Mouse (Mus musculus): ENCODE measurements around the gene Batf2.
A peak's percentile ranks its signal among the peaks of the same experiment; 100 is the strongest.
"Not testable (repeated sequence)": the region's sequence is repeated elsewhere in the genome, so short reads cannot be mapped to it uniquely, and the experiment has no call there.

The Batf2 gene

GRCm38 (mm10) chr19:6140678-6141393 is at the start of gene Batf2:
TSS of gene Batf2 (plus strand) at chr19:6140983.
- DNase-seq (ENCODE audit: low spot score) = peak; percentile 84

DNA sequence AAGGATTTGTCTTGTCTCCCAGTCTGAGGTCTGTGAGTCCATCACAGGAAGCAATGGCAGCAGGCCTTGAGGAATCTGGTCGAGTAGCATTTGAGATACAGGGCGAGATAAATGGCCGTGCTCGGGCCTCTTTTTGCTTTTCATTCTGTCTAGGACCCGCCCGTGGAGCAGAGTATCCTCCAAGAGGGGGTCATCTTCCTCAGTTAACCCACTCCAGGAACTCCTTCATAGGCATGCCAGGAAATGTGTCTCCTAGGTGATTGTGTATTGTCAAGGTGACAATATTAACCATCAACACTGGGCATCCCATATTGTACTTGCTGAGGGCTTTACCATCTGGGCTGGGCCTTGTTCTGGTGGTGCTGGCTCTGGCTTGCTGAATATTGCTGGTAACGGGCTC is 46.7 kb upstream of the Batf2 start, which contains the start of gene AC131692.1:
Gene AC131692.1, plus strand, starts transcription at position 301 of the 400 bp plus-strand sequence.
- DNase-seq (ENCODE audit: low spot score) = no peak

DNA sequence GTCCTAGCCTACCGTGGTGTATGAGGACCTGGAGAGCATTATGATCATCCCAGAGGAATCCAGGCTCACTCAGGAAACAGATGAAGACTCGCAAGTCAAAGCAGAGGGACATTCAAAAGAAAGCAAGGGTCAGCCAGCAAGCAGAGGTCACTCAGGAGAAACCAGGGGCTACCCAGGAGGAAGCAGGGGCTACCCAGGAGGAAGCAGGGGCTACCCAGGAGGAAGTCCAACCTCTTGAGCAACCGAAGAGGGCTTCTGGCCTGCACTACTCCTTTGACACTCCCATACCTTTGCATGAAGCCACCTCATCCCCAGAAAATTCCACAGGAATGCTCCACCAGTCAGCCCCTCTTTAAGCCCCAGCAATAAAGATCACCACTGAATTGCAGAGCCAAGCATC is 42.9 kb upstream of the Batf2 start:
- DNase-seq (ENCODE audit: low spot score) = no peak

- DNase-seq (ENCODE audit: low spot score) = no peak
Observed at GRCm38 (mm10) chr19:6101186-6101585, 39.6 kb upstream of the Batf2 start.

- DNase-seq (ENCODE audit: low spot score) = no peak
Observed at GRCm38 (mm10) chr19:6102169-6102853, 38.5 kb upstream of the Batf2 start.

DNA sequence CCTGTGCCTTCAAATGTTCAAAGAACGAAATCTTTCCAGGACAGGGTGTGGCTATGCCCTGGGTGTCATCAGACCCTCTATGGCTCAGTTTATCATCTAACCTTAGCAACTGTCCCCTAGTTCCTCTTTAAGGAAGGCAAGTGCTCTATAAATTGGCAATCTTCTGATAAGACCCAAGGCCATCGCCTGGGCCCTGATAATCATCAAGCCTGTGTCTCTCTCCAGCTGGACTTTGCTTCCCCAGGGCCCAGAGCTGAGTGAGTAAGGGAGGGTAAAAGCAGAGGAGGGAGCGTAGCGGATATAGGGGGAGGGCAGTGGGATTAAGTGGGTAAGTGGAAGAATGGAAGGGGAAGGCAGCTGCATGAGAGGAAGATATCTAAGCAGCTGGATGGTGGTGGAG is 36.3 kb upstream of the Batf2 start:
- DNase-seq (ENCODE audit: low spot score) = no peak

DNA sequence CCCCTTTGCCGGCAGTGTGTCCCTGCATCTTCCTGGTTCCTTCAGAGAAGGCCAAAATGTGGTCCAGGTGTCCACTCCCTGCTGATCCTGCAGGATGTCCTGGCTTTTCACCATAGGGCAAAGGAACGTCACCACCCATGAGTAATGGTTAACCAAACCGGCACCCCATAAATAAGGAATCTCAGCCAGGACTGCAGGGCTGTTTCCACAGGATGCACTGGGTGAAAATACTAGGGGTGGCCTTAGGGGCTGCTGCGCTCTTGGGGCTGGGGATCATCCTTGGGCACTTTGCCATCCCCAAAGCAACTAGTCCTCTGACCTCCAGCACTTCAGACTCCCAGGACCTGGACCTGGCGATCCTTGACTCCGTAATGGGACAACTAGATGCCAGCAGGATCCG is 35.2 kb upstream of the Batf2 start, which contains the start of gene Naaladl1:
Gene Naaladl1, plus strand, starts transcription at position 197 of the 400 bp plus-strand sequence.
- no peak for DNase-seq (ENCODE audit: low spot score)

- DNase-seq (ENCODE audit: low spot score) = no peak
Observed at GRCm38 (mm10) chr19:6113116-6113515, 27.7 kb upstream of the Batf2 start.

DNA sequence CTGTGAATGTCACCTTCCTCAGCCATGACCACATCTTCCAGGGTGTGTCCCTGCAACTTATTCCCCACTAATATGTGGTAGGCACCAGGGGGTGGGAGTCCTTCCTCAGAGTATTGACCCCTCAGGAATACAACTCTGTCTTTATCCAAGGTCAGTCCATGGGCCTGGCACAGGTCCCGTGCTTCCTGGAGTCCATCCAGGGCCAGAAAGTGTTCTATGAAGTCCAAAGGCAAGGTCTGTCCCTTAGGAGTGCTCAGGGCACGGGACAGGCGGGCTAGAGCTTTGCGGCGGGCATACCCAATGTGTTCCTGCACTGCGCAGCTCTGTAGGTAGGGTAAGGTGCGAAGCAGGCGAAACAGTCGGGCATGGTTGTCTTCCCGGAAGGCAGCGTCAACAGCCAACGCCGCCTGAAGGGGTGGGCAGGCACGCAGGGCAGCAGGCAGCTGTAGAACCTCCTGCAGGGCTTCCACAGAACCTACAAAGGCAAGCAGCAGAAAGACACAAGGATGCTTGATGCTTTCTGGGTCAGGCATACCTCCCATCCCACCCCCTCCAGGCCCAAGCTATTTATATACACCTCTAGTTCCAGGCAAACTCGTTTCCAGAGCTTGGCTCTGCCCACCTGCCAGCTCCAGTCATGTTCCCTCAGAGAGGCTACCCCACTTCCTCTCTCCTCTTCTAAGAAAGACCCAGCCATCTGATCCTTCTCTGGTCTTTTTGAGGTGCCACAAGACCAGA is 24.5 kb upstream of the Batf2 start:
- DNase-seq (ENCODE audit: low spot score) = no peak

- no peak for DNase-seq (ENCODE audit: low spot score)
Observed at GRCm38 (mm10) chr19:6117346-6117985, 23.3 kb upstream of the Batf2 start.

- peak; percentile 89 for DNase-seq (ENCODE audit: low spot score)
Observed at GRCm38 (mm10) chr19:6117986-6118676, 22.7 kb upstream of the Batf2 start, which contains the start of gene Sac3d1. TSS of gene Sac3d1 (minus strand) at chr19:6118650.

DNA sequence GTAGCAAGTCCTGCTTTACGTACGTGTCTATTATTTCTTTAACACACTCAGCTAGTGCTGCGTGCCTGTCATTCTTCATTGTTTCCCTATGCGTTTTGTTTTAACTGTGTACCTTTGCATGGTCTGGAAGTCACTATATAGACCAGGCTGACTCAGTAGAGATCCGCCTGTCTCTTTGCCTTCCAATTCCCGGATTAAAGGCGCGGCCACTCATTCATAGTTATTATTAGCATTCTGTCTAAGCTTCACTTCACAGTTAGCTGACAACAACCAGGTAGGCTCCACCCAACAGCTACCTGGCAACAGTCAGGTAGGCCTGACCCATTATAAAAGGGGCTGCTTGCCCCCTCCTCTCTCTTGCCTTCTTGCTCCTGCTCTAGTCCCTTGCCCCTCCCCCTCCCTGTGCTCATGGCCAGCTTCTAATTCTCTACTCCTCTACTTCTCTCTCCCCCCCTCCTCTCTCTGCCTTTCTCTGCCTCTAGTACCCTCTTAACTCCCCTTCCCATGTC is 22.1 kb upstream of the Batf2 start:
- DNase-seq (ENCODE audit: low spot score) = no peak

DNA sequence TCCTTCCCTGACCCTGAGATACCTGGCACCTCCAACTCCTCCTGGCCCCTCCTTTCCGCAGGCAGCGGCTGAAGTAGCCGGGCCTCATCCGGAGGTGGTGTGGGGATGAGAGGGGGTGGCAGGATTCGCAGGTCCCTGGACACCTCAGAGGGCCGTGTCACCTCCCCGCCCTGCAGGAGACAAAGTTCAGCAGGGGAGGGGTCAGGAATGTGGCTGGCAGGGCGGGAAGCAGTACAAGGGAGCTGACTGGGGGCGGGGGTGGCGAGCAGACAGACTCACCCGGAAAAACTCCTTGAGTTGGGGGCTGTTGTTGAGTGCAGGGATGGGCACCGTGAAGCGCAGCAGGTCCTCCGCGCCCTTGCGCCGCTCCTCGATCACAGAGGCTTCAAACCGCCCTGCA is 19.0 kb upstream of the Batf2 start:
- DNase-seq (ENCODE audit: low spot score) = no peak

DNA sequence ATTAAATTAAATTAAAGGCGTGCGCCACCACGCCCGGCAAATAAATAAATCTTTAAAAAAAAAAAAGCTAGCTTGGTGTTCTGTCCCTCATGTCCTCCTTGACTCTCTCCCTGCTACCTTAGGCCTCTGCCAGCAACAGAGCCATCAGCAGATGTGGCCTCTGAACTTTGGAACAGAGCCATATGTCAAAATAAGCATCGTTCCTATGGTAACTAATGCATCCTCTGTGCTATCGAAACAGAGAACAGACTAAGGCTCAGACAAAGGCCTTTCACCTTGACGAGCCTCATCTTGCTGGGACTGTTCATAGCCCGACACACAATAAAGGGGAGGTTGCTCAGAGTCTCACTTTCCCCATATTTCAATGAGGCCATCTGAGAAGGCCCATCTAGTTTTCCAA is 17.5 kb upstream of the Batf2 start:
- no peak for DNase-seq (ENCODE audit: low spot score)

DNA sequence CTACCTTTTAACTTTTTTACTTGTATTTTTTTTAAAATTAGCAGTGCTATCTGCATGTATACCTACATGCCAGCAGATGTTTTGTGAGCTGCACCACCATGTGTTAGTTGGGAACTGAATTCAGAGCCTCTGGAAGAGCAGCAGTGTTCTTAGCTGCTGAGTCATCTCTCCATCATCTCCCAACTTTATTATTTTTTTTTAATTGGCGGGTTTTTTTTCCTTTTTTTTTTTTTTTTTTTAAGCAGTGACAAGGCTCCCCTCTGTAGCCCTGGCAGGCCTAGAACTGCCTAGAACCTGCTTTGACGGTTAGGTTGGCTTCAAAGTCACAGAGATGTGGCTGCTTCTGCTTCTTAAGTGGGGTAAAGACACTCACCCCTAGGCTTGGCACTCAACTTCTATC is 15.9 kb upstream of the Batf2 start:
- DNase-seq (ENCODE audit: low spot score) = no peak

GRCm38 (mm10) chr19:6126289-6126688 is 14.5 kb upstream of the Batf2 start:
- DNase-seq (ENCODE audit: low spot score) = no peak

DNA sequence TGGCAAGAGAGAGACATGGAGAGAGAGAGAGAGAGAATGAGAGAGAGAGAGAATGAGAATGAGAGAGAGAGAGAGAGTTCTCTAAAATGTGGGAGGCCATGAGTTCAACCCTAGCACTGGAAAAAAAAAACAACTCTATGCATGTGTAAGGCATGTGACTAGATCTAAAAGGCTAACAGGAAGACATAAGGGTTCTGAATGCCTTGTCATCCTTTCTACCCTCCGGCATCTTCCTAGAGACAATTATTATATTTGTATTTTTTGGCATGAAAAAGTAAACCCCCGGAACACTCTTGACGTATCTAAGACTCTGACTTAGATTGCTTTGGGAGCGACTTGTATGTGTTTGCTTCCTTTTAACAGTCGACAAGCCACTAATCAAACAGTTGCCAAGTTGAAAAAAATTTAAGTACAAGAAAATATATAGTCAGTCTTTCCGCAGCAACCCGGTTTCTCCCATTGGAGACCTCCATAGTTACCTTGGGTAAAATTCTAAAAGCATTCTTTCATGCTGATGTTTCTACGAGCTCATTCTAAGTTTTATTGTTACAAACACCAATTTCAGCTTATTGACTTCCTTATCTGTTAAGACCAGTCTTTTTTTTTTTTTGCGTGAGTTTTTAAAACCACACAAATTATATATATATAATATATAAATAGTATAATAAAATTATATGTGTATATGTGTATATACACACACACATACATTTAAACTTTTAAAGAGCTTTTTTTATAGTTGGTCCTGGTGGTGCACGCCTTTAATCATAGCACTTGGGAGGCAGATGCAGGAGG is 13.8 kb upstream of the Batf2 start:
- no peak for DNase-seq (ENCODE audit: low spot score)

- DNase-seq (ENCODE audit: low spot score) = peak; percentile 94
Observed at GRCm38 (mm10) chr19:6127760-6128341, 12.9 kb upstream of the Batf2 start, which contains the start of gene Snx15. TSS of gene Snx15 (minus strand) at chr19:6128304.

DNA sequence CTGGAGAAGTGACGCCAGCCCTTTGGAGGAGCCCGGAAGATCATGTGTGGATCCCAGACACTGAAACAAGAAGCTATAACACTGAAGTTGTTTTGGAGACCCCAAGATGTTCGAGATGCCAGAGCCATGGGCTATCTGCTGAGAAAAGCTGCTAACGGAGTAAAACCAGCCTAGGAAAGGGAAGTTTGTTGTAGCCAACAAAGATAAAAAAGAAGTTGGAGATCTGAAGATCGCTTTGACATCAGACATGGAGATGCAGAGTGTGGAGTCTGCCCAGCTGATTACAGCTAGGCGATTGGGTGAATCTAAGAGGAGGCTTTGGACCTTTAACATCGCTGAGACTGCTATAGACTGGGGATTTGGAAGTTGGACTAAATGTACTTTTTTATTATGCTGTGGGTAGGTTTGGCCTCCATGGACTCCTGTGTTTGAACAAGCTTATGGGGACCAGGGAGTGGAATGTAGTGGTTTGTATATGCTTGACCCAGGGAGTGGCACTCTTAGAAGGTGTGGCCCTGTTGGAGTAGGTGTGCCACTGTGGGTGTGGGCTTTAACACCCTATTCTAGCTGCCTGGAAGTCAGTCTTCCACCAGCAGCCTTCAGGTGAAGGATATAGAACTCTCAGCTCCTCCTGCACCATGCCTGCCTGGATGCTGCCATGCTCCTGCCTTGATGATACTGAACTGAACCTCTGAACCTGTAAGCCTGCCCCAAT is 10.2 kb upstream of the Batf2 start:
- DNase-seq (ENCODE audit: low spot score) = not testable (repeated sequence)
